Mouse (Mus musculus) hindbrain, embryonic 14.5 days (tissue): ENCODE results near the gene Emilin2. TPM values are rescaled to one million over a fixed set of nuclear protein-coding genes. Genes with fewer than 3 reads are reported as not detected.

Experiments
- ATAC-seq: fragments of 200-750 bp; cut with Nextera tagmentation; 2 replicates; pipeline ENCODE4 v1.8.0; 2017; ENCODE audit warnings: moderate number of reproducible peaks, mild to moderate bottlenecking, moderate TSS enrichment, moderate library complexity; ENCODE audit not compliant: low FRiP score
- DNase-seq: peaks from one replicate; pipeline ENCODE4 v3.0.0-alpha.2; 2015; ENCODE audit warnings: low spot score
- H3K27ac ChIP-seq: fragments of 300-500 bp; sonication (generic); 2 replicates; pipeline ENCODE4 v1.5.1; 2014; ENCODE audit warnings: mild to moderate bottlenecking, moderate library complexity
- H3K27me3 ChIP-seq: fragments of 300-500 bp; sonication (generic); 2 replicates; pipeline ENCODE4 v1.6.1; 2014; ENCODE audit warnings: mild to moderate bottlenecking, low read length, mixed read lengths; ENCODE audit not compliant: control insufficient read depth, insufficient read depth
- H3K36me3 ChIP-seq: fragments of 300-500 bp; sonication (generic); replicated peaks from 2 replicates; pipeline ENCODE4 v1.6.1; 2014; ENCODE audit not compliant: control insufficient read depth, insufficient read depth
- H3K4me1 ChIP-seq: fragments of 300-500 bp; sonication (generic); replicated peaks from 2 replicates; pipeline ENCODE4 v1.6.1; 2014; ENCODE audit warnings: antibody characterized with exemption, low read length, mixed read lengths; ENCODE audit not compliant: control insufficient read depth, insufficient read depth
- H3K4me2 ChIP-seq: fragments of 300-500 bp; sonication (generic); replicated peaks from 2 replicates; pipeline ENCODE4 v1.6.1; 2014; ENCODE audit warnings: mild to moderate bottlenecking, moderate library complexity
- H3K4me3 ChIP-seq: fragments of 300-500 bp; sonication (generic); replicated peaks from 2 replicates; pipeline ENCODE4 v1.5.1; 2014; ENCODE audit warnings: mild to moderate bottlenecking, low read length
- H3K9ac ChIP-seq: fragments of 300-500 bp; sonication (generic); 2 replicates; pipeline ENCODE4 v1.6.1; 2014
- H3K9me3 ChIP-seq: fragments of 300-500 bp; sonication (generic); 2 replicates; pipeline ENCODE4 v1.6.1; 2016; ENCODE audit warnings: low read length; ENCODE audit not compliant: control insufficient read depth
- WGBS: fragments of 180-500 bp; shearing (Covaris S2); extraction: QIAGEN DNeasy Blood & Tissue Kit; methylation state at CpG from one replicate; pipeline ENCODE4 v1.1.7; 2014; 5-methylcytosine and 5-hydroxymethylcytosine counted together
- polyA plus RNA-seq: library from polyadenylated mRNA; unstranded; fragments of >200 nt; fragmentation: Nextera tagmentation; extraction: Ambion mirVana; gene quantifications from 2 replicates; pipeline ENCODE4 v1.2.1, GENCODE M21; 2014

Emilin2 gene
- polyA plus RNA-seq, 1 experiment from 2014 or later, result 2.3 TPM

- 50% methylated on average over 3 of the region's 3 CpGs for WGBS
- Histone ChIP-seq H3K27ac (no peak overlapping the region), H3K4me2 (no peak overlapping the region), H3K27me3 (no peaks in the 10 kb centered on the region), H3K4me1 (no peaks in the 10 kb centered on the region), H3K9me3 (no peaks in the 10 kb centered on the region), H3K9ac (no peak overlapping the region), H3K36me3 (no peaks in the 10 kb centered on the region), H3K4me3 (no peak overlapping the region)
- DNase-seq (no peak), ATAC-seq (no peak)
Measured at GRCm38 (mm10) chr17:71260658-71261057, 51.1 kb downstream of the Emilin2 start.

- Histone ChIP-seq H3K4me1 (no peaks in the 10 kb centered on the region), H3K27ac (no peak overlapping the region), H3K4me3 (no peak overlapping the region), H3K9me3 (no peaks in the 10 kb centered on the region), H3K36me3 (no peaks in the 10 kb centered on the region), H3K9ac (no peak overlapping the region), H3K4me2 (no peak overlapping the region), H3K27me3 (no peaks in the 10 kb centered on the region)
- ATAC-seq (no peak), DNase-seq (no peak)
- WGBS, result 78% methylated on average over 11 of the region's 11 CpGs
Measured at GRCm38 (mm10) chr17:71259727-71260126, 52.1 kb downstream of the Emilin2 start.

GRCm38 (mm10) chr17:71256806-71257536 lies 54.8 kb downstream of the Emilin2 start:
- H3K4me3 ChIP-seq, result no peak overlapping the region
- no peak for DNase-seq
- no peak overlapping the region for H3K9ac ChIP-seq
- no peaks in the 10 kb centered on the region for H3K27me3 ChIP-seq
- no peaks in the 10 kb centered on the region for H3K9me3 ChIP-seq
- H3K4me1 ChIP-seq, result no peaks in the 10 kb centered on the region
- no peak overlapping the region for H3K4me2 ChIP-seq
- 89% methylated on average over 13 of the region's 13 CpGs for WGBS
- no peaks in the 10 kb centered on the region; the same call in 1 of the 2 replicates for H3K36me3 ChIP-seq
- no peak overlapping the region for H3K27ac ChIP-seq
- no peak for ATAC-seq

GRCm38 (mm10) chr17:71256068-71256615 lies 55.6 kb downstream of the Emilin2 start:
- Histone ChIP-seq H3K9me3 (no peaks in the 10 kb centered on the region), H3K36me3 (peaks cover 2% of the 10 kb centered on the region; the same call in 1 of the 2 replicates), H3K27ac (no peak overlapping the region), H3K27me3 (no peaks in the 10 kb centered on the region), H3K4me1 (no peaks in the 10 kb centered on the region), H3K4me2 (no peak overlapping the region), H3K9ac (no peak overlapping the region), H3K4me3 (no peak overlapping the region)
- ATAC-seq, result no peak
- no peak for DNase-seq
- WGBS, result 84% methylated on average over 14 of the region's 14 CpGs

GRCm38 (mm10) chr17:71254736-71255135 lies 57.0 kb downstream of the Emilin2 start:
- 53% methylated on average over 6 of the region's 6 CpGs for WGBS
- H3K4me3 ChIP-seq, result no peak overlapping the region
- H3K4me2 ChIP-seq, result no peak overlapping the region
- H3K9ac ChIP-seq, result no peak overlapping the region
- H3K27ac ChIP-seq, result no peak overlapping the region
- ATAC-seq, result no peak
- peaks cover 15% of the 10 kb centered on the region for H3K36me3 ChIP-seq
- no peaks in the 10 kb centered on the region for H3K9me3 ChIP-seq
- H3K27me3 ChIP-seq, result no peaks in the 10 kb centered on the region
- DNase-seq, result no peak
- no peaks in the 10 kb centered on the region for H3K4me1 ChIP-seq

- peaks cover 21% of the 10 kb centered on the region for H3K36me3 ChIP-seq
- no peak for ATAC-seq
Measured at GRCm38 (mm10) chr17:71254106-71254505, 57.7 kb downstream of the Emilin2 start.

GRCm38 (mm10) chr17:71253391-71253790 lies 58.4 kb downstream of the Emilin2 start:
- Histone ChIP-seq H3K36me3 (peaks cover 27% of the 10 kb centered on the region), H3K9me3 (no peaks in the 10 kb centered on the region), H3K9ac (no peak overlapping the region), H3K27me3 (no peaks in the 10 kb centered on the region), H3K4me2 (no peak overlapping the region), H3K27ac (no peak overlapping the region), H3K4me3 (no peak overlapping the region), H3K4me1 (no peaks in the 10 kb centered on the region)
- 93% methylated on average over 2 of the region's 2 CpGs for WGBS
- DNase-seq (no peak), ATAC-seq (no peak)

More at GRCm38 (mm10) chr17:71254106-71254505, 57.7 kb downstream of the Emilin2 start:
- no peaks in the 10 kb centered on the region for H3K9me3 ChIP-seq
- 85% methylated on average over 5 of the region's 5 CpGs for WGBS
- DNase-seq, result no peak
- H3K27me3 ChIP-seq, result no peaks in the 10 kb centered on the region
- H3K4me2 ChIP-seq, result no peak overlapping the region
- H3K4me1 ChIP-seq, result no peaks in the 10 kb centered on the region
- H3K4me3 ChIP-seq, result no peak overlapping the region
- H3K27ac ChIP-seq, result no peak overlapping the region
- no peak overlapping the region for H3K9ac ChIP-seq

GRCm38 (mm10) chr17:71252101-71252500 lies 59.7 kb downstream of the Emilin2 start:
- no peak overlapping the region for H3K27ac ChIP-seq
- no peaks in the 10 kb centered on the region for H3K27me3 ChIP-seq
- DNase-seq (no peak), ATAC-seq (no peak)
- H3K4me2 ChIP-seq, result no peak overlapping the region
- H3K4me1 ChIP-seq, result no peaks in the 10 kb centered on the region
- H3K4me3 ChIP-seq, result no peak overlapping the region
- WGBS, result 88% methylated on average over 9 of the region's 9 CpGs
- H3K9ac ChIP-seq, result no peak overlapping the region
- H3K9me3 ChIP-seq, result no peaks in the 10 kb centered on the region
- H3K36me3 ChIP-seq, result peaks cover 40% of the 10 kb centered on the region

GRCm38 (mm10) chr17:71251601-71252001 lies 60.2 kb downstream of the Emilin2 start:
- H3K4me3 ChIP-seq, result no peak overlapping the region
- H3K4me1 ChIP-seq, result no peaks in the 10 kb centered on the region
- no peaks in the 10 kb centered on the region for H3K27me3 ChIP-seq
- H3K36me3 ChIP-seq, result peaks cover 45% of the 10 kb centered on the region
- DNase-seq (no peak), ATAC-seq (no peak)
- H3K9ac ChIP-seq, result no peak overlapping the region
- H3K4me2 ChIP-seq, result no peak overlapping the region
- no peaks in the 10 kb centered on the region for H3K9me3 ChIP-seq
- H3K27ac ChIP-seq, result no peak overlapping the region
- WGBS, result 68% methylated on average over 6 of the region's 6 CpGs
